Mouse (Mus musculus) liver, embryonic 14.5 days (tissue): ENCODE results near the gene Arl13b. TPM values are rescaled to one million over a fixed set of nuclear protein-coding genes. Genes with fewer than 3 reads are reported as not detected.

ENCODE experiments used
- ATAC-seq: fragments of 200-750 bp; cut with Nextera tagmentation; 2 replicates; pipeline ENCODE4 v1.8.0; 2017; ENCODE audit warnings: moderate number of reproducible peaks, mild to moderate bottlenecking, moderate library complexity; ENCODE audit not compliant: insufficient read depth
- DNase-seq, 3 experiments: peaks; one replicate each; pipeline ENCODE4 v3.0.0-alpha.2; 2012 to 2013; ENCODE audit warnings: low read depth in 3 of 3, low spot score in 3 of 3
- H3K27ac ChIP-seq: fragments of 300-500 bp; sonication (generic); 2 replicates; pipeline ENCODE4 v1.5.1; 2014; ENCODE audit warnings: moderate library complexity, mild to moderate bottlenecking, control low read depth, inconsistent platforms
- H3K27me3 ChIP-seq: fragments of 300-500 bp; sonication (generic); 2 replicates; pipeline ENCODE4 v1.6.1; 2014; ENCODE audit warnings: mild to moderate bottlenecking, low read length, moderate library complexity; ENCODE audit not compliant: control insufficient read depth, insufficient read depth
- H3K36me3 ChIP-seq: fragments of 300-500 bp; sonication (generic); replicated peaks from 2 replicates; pipeline ENCODE4 v1.6.1; 2014; ENCODE audit warnings: low read depth; ENCODE audit not compliant: control insufficient read depth, insufficient read depth
- H3K4me1 ChIP-seq, 2 experiments: fragments of 200-500 bp in 1 of 2; fragments of 300-500 bp in 1 of 2; sonication (generic) in 1 of 2; replicated peaks; 2 replicates each; pipeline ENCODE4 v1.6.1; 2012 to 2014; ENCODE audit warnings: antibody characterized with exemption in 1 of 2, inconsistent platforms in 1 of 2, low read length in 1 of 2; ENCODE audit not compliant: control insufficient read depth in 2 of 2, insufficient read depth in 2 of 2
- H3K4me2 ChIP-seq: fragments of 300-500 bp; sonication (generic); 2 replicates; pipeline ENCODE4 v1.6.1; 2014; ENCODE audit warnings: low read depth, mild to moderate bottlenecking, control low read depth, moderate library complexity
- H3K4me3 ChIP-seq, 2 experiments: fragments of 200-500 bp in 1 of 2; fragments of 300-500 bp in 1 of 2; sonication (generic) in 1 of 2; 2 replicates each; pipeline ENCODE4 v1.5.1; 2012 to 2014; ENCODE audit warnings: low read depth in 2 of 2, low read length in 2 of 2, mild to moderate bottlenecking in 2 of 2, control low read depth in 1 of 2, inconsistent platforms in 1 of 2, moderate library complexity in 1 of 2; ENCODE audit not compliant: insufficient read depth in 1 of 2
- H3K9ac ChIP-seq: fragments of 300-500 bp; sonication (generic); replicated peaks from 2 replicates; pipeline ENCODE4 v1.6.1; 2014; ENCODE audit warnings: mild to moderate bottlenecking, control low read depth, moderate library complexity
- H3K9me3 ChIP-seq: fragments of 300-500 bp; sonication (generic); 2 replicates; pipeline ENCODE4 v1.6.1; 2016; ENCODE audit warnings: low read length, mixed read lengths; ENCODE audit not compliant: control insufficient read depth
- CTCF ChIP-seq: IDR thresholded peaks from 2 replicates; pipeline ENCODE4 v1.5.1; 2016; ENCODE audit warnings: antibody characterized with exemption, low read depth, control low read depth
- EP300 ChIP-seq: IDR thresholded peaks from 2 replicates; pipeline ENCODE4 v1.6.1; 2016; ENCODE audit warnings: antibody characterized with exemption, low read depth
- WGBS: fragments of 180-500 bp; shearing (Covaris S2); extraction: QIAGEN DNeasy Blood & Tissue Kit; methylation state at CpG from one replicate; pipeline ENCODE4 v1.1.7; 2014; ENCODE audit not compliant: insufficient replicate concordance; 5-methylcytosine and 5-hydroxymethylcytosine counted together
- polyA plus RNA-seq, 2 experiments: library from polyadenylated mRNA; depleted of rRNA in 1 of 2; stranded (reverse) in 1 of 2; unstranded in 1 of 2; fragments of >200 nt; fragmentation: Nextera tagmentation in 1 of 2; extraction: Ambion mirVana in 1 of 2; gene quantifications; 2 replicates each; pipeline versions ENCODE4 v1.2.1 to v1.2.3; 2012 to 2014

Gene Arl13b
- polyA plus RNA-seq, 2 experiments, result 1.9 to 4.3 TPM

GRCm38 (mm10) chr16:62786621-62787331 is 60.1 kb downstream of the Arl13b start, which contains the start of gene Nsun3:
TSS of gene Nsun3 (minus strand) at chr16:62786818.
- peaks cover 7 to 13% of the 10 kb centered on the region in 2 experiments; a peak in 3 of 4 replicates for H3K4me1 ChIP-seq
- 2% methylated on average over 41 of the region's 41 CpGs for WGBS
- no peaks in the 10 kb centered on the region for H3K27me3 ChIP-seq
- no peaks in the 10 kb centered on the region for H3K36me3 ChIP-seq
- peak within 1 kb of the TSS; percentile 49 for H3K27ac ChIP-seq
- H3K4me3 ChIP-seq, result peak within 1 kb of the TSS; percentile 77 to 83
- DNase-seq (peak; percentile 95 to 97 (median 96)), ATAC-seq (peak; percentile 96)
- no peaks in the 10 kb centered on the region for H3K9me3 ChIP-seq
- TF ChIP-seq EP300, result peak; percentile 85
- no peak for TF ChIP-seq CTCF
- H3K9ac ChIP-seq, result peak within 1 kb of the TSS; percentile 80
- H3K4me2 ChIP-seq, result peak within 1 kb of the TSS; percentile 88

GRCm38 (mm10) chr16:62782229-62782628 is 64.6 kb downstream of the Arl13b start:
- no peak for ATAC-seq
- TF ChIP-seq EP300, result no peak
- peak; percentile 38; the same call in 1 of the 2 replicates for TF ChIP-seq CTCF

GRCm38 (mm10) chr16:62778282-62778681 is 68.6 kb downstream of the Arl13b start:
- H3K27ac ChIP-seq, result no peak overlapping the region
- no peaks in the 10 kb centered on the region for H3K9me3 ChIP-seq
- WGBS, result 88% methylated on average over 10 of the region's 10 CpGs
- DNase-seq (no peak), ATAC-seq (no peak)
- no peak for TF ChIP-seq EP300
- no peak for TF ChIP-seq CTCF
- H3K9ac ChIP-seq, result no peak overlapping the region
- H3K4me2 ChIP-seq, result no peak overlapping the region
- no peak overlapping the region for H3K4me3 ChIP-seq
- no peaks in the 10 kb centered on the region for H3K4me1 ChIP-seq
- no peaks in the 10 kb centered on the region for H3K27me3 ChIP-seq
- no peaks in the 10 kb centered on the region for H3K36me3 ChIP-seq

More at GRCm38 (mm10) chr16:62782229-62782628, 64.6 kb downstream of the Arl13b start:
- H3K4me1 ChIP-seq, result peaks cover 7 to 12% of the 10 kb centered on the region in 2 experiments; a peak in 3 of 4 replicates
- no peaks in the 10 kb centered on the region for H3K9me3 ChIP-seq
- H3K36me3 ChIP-seq, result no peaks in the 10 kb centered on the region
- no peaks in the 10 kb centered on the region for H3K27me3 ChIP-seq
- no peak overlapping the region for H3K27ac ChIP-seq
- H3K4me2 ChIP-seq, result no peak overlapping the region
- WGBS, result 36% methylated on average over 5 of the region's 5 CpGs
- H3K9ac ChIP-seq, result no peak overlapping the region
- DNase-seq, result no peak
- H3K4me3 ChIP-seq, result no peak overlapping the region

GRCm38 (mm10) chr16:62776034-62776433 is 70.8 kb downstream of the Arl13b start:
- H3K4me2 ChIP-seq, result no peak overlapping the region
- H3K9ac ChIP-seq, result no peak overlapping the region
- H3K4me1 ChIP-seq, result no peaks in the 10 kb centered on the region
- ATAC-seq, result no peak
- no peak for TF ChIP-seq CTCF
- no peak for TF ChIP-seq EP300
- DNase-seq, result no peak
- H3K27me3 ChIP-seq, result no peaks in the 10 kb centered on the region
- H3K36me3 ChIP-seq, result no peaks in the 10 kb centered on the region
- no peak overlapping the region for H3K4me3 ChIP-seq
- H3K27ac ChIP-seq, result no peak overlapping the region
- WGBS, result 80% methylated on average over 11 of the region's 11 CpGs
- no peaks in the 10 kb centered on the region for H3K9me3 ChIP-seq

GRCm38 (mm10) chr16:62773462-62773861 is 73.4 kb downstream of the Arl13b start:
- 79% methylated on average over 4 of the region's 4 CpGs for WGBS
- H3K9ac ChIP-seq, result no peak overlapping the region
- H3K27me3 ChIP-seq, result no peaks in the 10 kb centered on the region
- TF ChIP-seq CTCF (no peak), EP300 (no peak)
- no peaks in the 10 kb centered on the region for H3K36me3 ChIP-seq
- ATAC-seq (no peak), DNase-seq (no peak)
- no peak overlapping the region for H3K4me3 ChIP-seq
- H3K9me3 ChIP-seq, result no peaks in the 10 kb centered on the region
- no peak overlapping the region for H3K27ac ChIP-seq
- H3K4me1 ChIP-seq, result no peaks in the 10 kb centered on the region
- no peak overlapping the region for H3K4me2 ChIP-seq
